Comparison of ENCODE assay signal across 29 mouse cellular contexts in genomic region chr3:40036177-40036576, GRCm38 (mm10).
DNase-seq lines count a peak whose midpoint lies in the region; ATAC-seq and TF ChIP-seq lines count a peak whose summit lies in the region.
"Had no signal": no experiment of that assay in that cellular context is flagged by ENCODE, and none has a peak within 500 bp of the region (broad histone marks: within the 10 kb centered on the region; RNA-seq: fewer than 3 reads in every experiment).

No protein-coding gene starts in this region.

- no peaks in the 10 kb centered on the region for H3K36me3 ChIP-seq in embryonic facial prominence, embryonic 11.5 days (replicated peaks; ENCODE audit: control insufficient read depth, insufficient read depth, low read depth, low read length)
- no peaks in the 10 kb centered on the region for H3K36me3 ChIP-seq in embryonic facial prominence, embryonic 10.5 days (replicated peaks)
- no peaks in the 10 kb centered on the region for H3K36me3 ChIP-seq in hindbrain, postnatal 0 days (ENCODE audit: insufficient read depth, low read length)
- H3K36me3 ChIP-seq in hindbrain, embryonic 13.5 days = no peaks in the 10 kb centered on the region
- H3K36me3 ChIP-seq in midbrain, embryonic 16.5 days (ENCODE audit: control insufficient read depth, insufficient read depth, low read length) = no peaks in the 10 kb centered on the region
- H3K36me3 ChIP-seq in midbrain, embryonic 11.5 days (ENCODE audit: control insufficient read depth, insufficient read depth, low read length) = no peaks in the 10 kb centered on the region
- no peaks in the 10 kb centered on the region for H3K36me3 ChIP-seq in midbrain, postnatal 0 days (ENCODE audit: insufficient read depth, low read length)
- H3K36me3 ChIP-seq: embryonic facial prominence, embryonic 13.5 days; G1E; hindbrain, embryonic 12.5 days had no signal

- TF ChIP-seq CTCF in hindbrain, postnatal 0 days (IDR thresholded peaks at IDR 0.05; ENCODE audit: low read depth) = no peak
- TF ChIP-seq CTCF in midbrain, postnatal 0 days (IDR thresholded peaks at IDR 0.05) = no peak

- H3K9ac ChIP-seq in embryonic facial prominence, embryonic 11.5 days (replicated peaks; ENCODE audit: low read length) = no peak overlapping the region
- H3K9ac ChIP-seq in hindbrain, postnatal 0 days (replicated peaks; ENCODE audit: low read length) = no peak overlapping the region
- no peak overlapping the region for H3K9ac ChIP-seq in hindbrain, embryonic 13.5 days
- no peak overlapping the region for H3K9ac ChIP-seq in midbrain, embryonic 16.5 days (ENCODE audit: low read depth, low read length)
- no peak overlapping the region for H3K9ac ChIP-seq in midbrain, embryonic 11.5 days (ENCODE audit: low read length)
- no peak overlapping the region for H3K9ac ChIP-seq in midbrain, postnatal 0 days (replicated peaks; ENCODE audit: low read length, poor library complexity, severe bottlenecking)
- H3K9ac ChIP-seq: embryonic facial prominence, embryonic 13.5 days; hindbrain, embryonic 12.5 days had no signal

- no peak for ATAC-seq in embryonic facial prominence, embryonic 11.5 days (replicated peaks; ENCODE audit: insufficient number of reproducible peaks, low FRiP score, low TSS enrichment, low read depth)
- no peak for ATAC-seq in hindbrain, postnatal 0 days
- no peak for ATAC-seq in hindbrain, embryonic 13.5 days (ENCODE audit: low FRiP score)
- peak; percentile 84 for ATAC-seq in midbrain, embryonic 16.5 days
- ATAC-seq in midbrain, embryonic 11.5 days (ENCODE audit: low FRiP score) = no peak
- no peak for ATAC-seq in midbrain, postnatal 0 days (ENCODE audit: low FRiP score)
- ATAC-seq in erythroblast, adult 5-6 weeks (replicated peaks; ENCODE audit: low FRiP score, poor library complexity, severe bottlenecking) = no peak
- ATAC-seq: forebrain, embryonic 16.5 days; hindbrain, embryonic 16.5 days; inflammation-experienced regulatory T-cells, adult 6 months; intestine, embryonic 16.5 days; Patski had no signal

- no peaks in the 10 kb centered on the region for H3K4me1 ChIP-seq in embryonic facial prominence, embryonic 11.5 days (ENCODE audit: control insufficient read depth, insufficient read depth, low read length)
- H3K4me1 ChIP-seq in embryonic facial prominence, embryonic 10.5 days = no peaks in the 10 kb centered on the region
- H3K4me1 ChIP-seq in hindbrain, postnatal 0 days (ENCODE audit: insufficient read depth, low read length) = no peaks in the 10 kb centered on the region
- no peaks in the 10 kb centered on the region for H3K4me1 ChIP-seq in hindbrain, embryonic 13.5 days (replicated peaks)
- H3K4me1 ChIP-seq in midbrain, embryonic 16.5 days (ENCODE audit: control insufficient read depth, insufficient read depth, low read length) = peaks cover 2% of the 10 kb centered on the region; the same call in 1 of the 2 replicates
- no peaks in the 10 kb centered on the region for H3K4me1 ChIP-seq in midbrain, embryonic 11.5 days (ENCODE audit: control insufficient read depth, insufficient read depth, low read length)
- no peaks in the 10 kb centered on the region for H3K4me1 ChIP-seq in midbrain, postnatal 0 days (ENCODE audit: insufficient read depth, low read length)
- H3K4me1 ChIP-seq: embryonic facial prominence, embryonic 13.5 days; hindbrain, embryonic 12.5 days had no signal

- H3K9me3 ChIP-seq in embryonic facial prominence, embryonic 11.5 days (replicated peaks; ENCODE audit: control insufficient read depth, low read length) = no peaks in the 10 kb centered on the region
- H3K9me3 ChIP-seq in embryonic facial prominence, embryonic 10.5 days = no peaks in the 10 kb centered on the region
- H3K9me3 ChIP-seq in hindbrain, postnatal 0 days (ENCODE audit: low read length) = no peaks in the 10 kb centered on the region
- H3K9me3 ChIP-seq in hindbrain, embryonic 13.5 days = no peaks in the 10 kb centered on the region
- H3K9me3 ChIP-seq in midbrain, embryonic 16.5 days (replicated peaks; ENCODE audit: control insufficient read depth, low read length, poor library complexity, severe bottlenecking) = no peaks in the 10 kb centered on the region
- H3K9me3 ChIP-seq in midbrain, embryonic 11.5 days (ENCODE audit: control insufficient read depth, low read length) = no peaks in the 10 kb centered on the region
- no peaks in the 10 kb centered on the region for H3K9me3 ChIP-seq in midbrain, postnatal 0 days (ENCODE audit: low read length)
- H3K9me3 ChIP-seq: embryonic facial prominence, embryonic 13.5 days; G1E; hindbrain, embryonic 12.5 days had no signal

- DNase-seq in embryonic facial prominence, embryonic 11.5 days (ENCODE audit: low spot score) = peak; percentile 58
- no peak for DNase-seq in embryonic facial prominence, embryonic 10.5 days (ENCODE audit: low spot score)
- peak; percentile 7 for DNase-seq in hindbrain, postnatal 0 days (ENCODE audit: low spot score)
- no peak for DNase-seq in midbrain, embryonic 11.5 days (ENCODE audit: low spot score, missing footprints)
- DNase-seq in midbrain, postnatal 0 days (ENCODE audit: low spot score) = peak; percentile 17
- DNase-seq: adrenal gland, postnatal 10 days; adrenal gland, postnatal 36 days; B cell, adult 2 months; cerebellum, adult 11 months; cerebellum, adult 2 months; cerebellum, adult 9-11 months; cerebellum, postnatal 25 days; gastrocnemius, adult 2 months; gastrocnemius, postnatal 14 days; heart, adult 11 months; kidney, adult 18-20 months had no signal

- H3K27me3 ChIP-seq in embryonic facial prominence, embryonic 11.5 days (ENCODE audit: control insufficient read depth, insufficient read depth, low read length) = no peaks in the 10 kb centered on the region
- H3K27me3 ChIP-seq in embryonic facial prominence, embryonic 10.5 days (replicated peaks; ENCODE audit: low read depth, poor library complexity, severe bottlenecking) = no peaks in the 10 kb centered on the region
- no peaks in the 10 kb centered on the region for H3K27me3 ChIP-seq in hindbrain, postnatal 0 days (ENCODE audit: insufficient read depth, low read length)
- no peaks in the 10 kb centered on the region for H3K27me3 ChIP-seq in hindbrain, embryonic 13.5 days
- H3K27me3 ChIP-seq in midbrain, embryonic 16.5 days (ENCODE audit: control insufficient read depth, insufficient read depth, low read depth, low read length) = no peaks in the 10 kb centered on the region
- no peaks in the 10 kb centered on the region for H3K27me3 ChIP-seq in midbrain, embryonic 11.5 days (ENCODE audit: control insufficient read depth, insufficient read depth, low read length)
- H3K27me3 ChIP-seq in midbrain, postnatal 0 days (ENCODE audit: insufficient read depth, low read length) = no peaks in the 10 kb centered on the region
- H3K27me3 ChIP-seq: CH12.LX; embryonic facial prominence, embryonic 13.5 days; hindbrain, embryonic 12.5 days; Patski had no signal

- no peak overlapping the region for H3K27ac ChIP-seq in embryonic facial prominence, embryonic 11.5 days (replicated peaks; ENCODE audit: low read depth, low read length)
- H3K27ac ChIP-seq in embryonic facial prominence, embryonic 10.5 days (replicated peaks) = no peak overlapping the region
- H3K27ac ChIP-seq in hindbrain, postnatal 0 days = no peak overlapping the region
- no peak overlapping the region for H3K27ac ChIP-seq in hindbrain, embryonic 13.5 days
- no peak overlapping the region for H3K27ac ChIP-seq in midbrain, embryonic 16.5 days (ENCODE audit: low read length)
- H3K27ac ChIP-seq in midbrain, embryonic 11.5 days (ENCODE audit: low read depth, low read length) = no peak overlapping the region
- H3K27ac ChIP-seq in midbrain, postnatal 0 days (ENCODE audit: low read depth, low read length) = no peak overlapping the region
- H3K27ac ChIP-seq: embryonic facial prominence, embryonic 13.5 days; gastrocnemius, adult 2 months; hindbrain, embryonic 12.5 days had no signal

- WGBS in embryonic facial prominence, embryonic 11.5 days = 57% methylated on average over 2 of the region's 2 CpGs
- WGBS in embryonic facial prominence, embryonic 10.5 days = 68% methylated on average over 2 of the region's 2 CpGs
- 66% methylated on average over 2 of the region's 2 CpGs for WGBS in hindbrain, postnatal 0 days
- 68% methylated on average over 2 of the region's 2 CpGs for WGBS in hindbrain, embryonic 13.5 days
- 55% methylated on average over 2 of the region's 2 CpGs for WGBS in midbrain, embryonic 16.5 days
- WGBS in midbrain, embryonic 11.5 days = 76% methylated on average over 2 of the region's 2 CpGs
- WGBS in midbrain, postnatal 0 days = 58% methylated on average over 2 of the region's 2 CpGs

- H3K4me3 ChIP-seq in embryonic facial prominence, embryonic 11.5 days (ENCODE audit: low read depth, low read length) = no peak overlapping the region
- no peak overlapping the region for H3K4me3 ChIP-seq in embryonic facial prominence, embryonic 10.5 days
- no peak overlapping the region for H3K4me3 ChIP-seq in hindbrain, postnatal 0 days (ENCODE audit: low read length)
- no peak overlapping the region for H3K4me3 ChIP-seq in hindbrain, embryonic 13.5 days
- H3K4me3 ChIP-seq in midbrain, embryonic 16.5 days (ENCODE audit: low read depth, low read length) = no peak overlapping the region
- no peak overlapping the region for H3K4me3 ChIP-seq in midbrain, embryonic 11.5 days (ENCODE audit: low read depth, low read length)
- no peak overlapping the region for H3K4me3 ChIP-seq in midbrain, postnatal 0 days (ENCODE audit: low read depth, low read length)
- H3K4me3 ChIP-seq: embryonic facial prominence, embryonic 13.5 days; gastrocnemius, adult 2 months; hindbrain, embryonic 12.5 days had no signal

- H3K4me2 ChIP-seq in embryonic facial prominence, embryonic 11.5 days (ENCODE audit: low read depth, low read length) = no peak overlapping the region
- no peak overlapping the region for H3K4me2 ChIP-seq in hindbrain, postnatal 0 days (ENCODE audit: low read depth, low read length)
- no peak overlapping the region for H3K4me2 ChIP-seq in hindbrain, embryonic 13.5 days
- H3K4me2 ChIP-seq in midbrain, embryonic 16.5 days (ENCODE audit: low read length) = no peak overlapping the region
- H3K4me2 ChIP-seq in midbrain, embryonic 11.5 days = no peak overlapping the region
- no peak overlapping the region for H3K4me2 ChIP-seq in midbrain, postnatal 0 days (ENCODE audit: low read depth, low read length, poor library complexity, severe bottlenecking)
- H3K4me2 ChIP-seq: embryonic facial prominence, embryonic 13.5 days; heart, embryonic 11.5 days; hindbrain, embryonic 12.5 days had no signal

Comparison
In these comparisons a context has a peak if more than half of its experiments do, and no peak if none do; other contexts are left out.
1. DNase-seq: peak in embryonic facial prominence, embryonic 11.5 days (single experiment), hindbrain, postnatal 0 days (single experiment) and midbrain, postnatal 0 days (single experiment); none in embryonic facial prominence, embryonic 10.5 days (single experiment) and midbrain, embryonic 11.5 days (single experiment).